Mouse (Mus musculus): ENCODE results near the gene Tmed2. TPM values are rescaled to one million over a fixed set of nuclear protein-coding genes. Genes with fewer than 3 reads are reported as not detected.

Tmed2 gene
- polyA plus RNA-seq, 1 experiment = 120 TPM

DNA sequence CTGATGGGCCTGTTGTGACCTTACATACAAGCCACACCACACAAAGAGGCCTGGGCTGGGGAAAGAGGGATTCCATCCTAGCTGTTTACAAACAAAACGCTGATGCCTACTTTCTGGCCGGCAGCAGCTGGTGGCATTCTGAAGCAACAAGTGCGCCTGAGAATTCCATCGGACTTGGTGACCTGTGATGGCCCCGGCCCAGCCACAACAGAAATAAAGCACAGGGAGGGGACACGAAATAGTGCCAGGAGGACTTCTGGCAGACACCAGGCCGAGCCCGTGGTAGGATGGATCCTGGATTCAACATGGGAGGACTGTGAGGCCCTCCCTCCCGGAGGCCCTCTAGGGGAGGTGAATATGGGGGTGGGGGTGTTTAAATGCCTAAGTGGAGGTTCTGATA lies 11.7 kb upstream of the Tmed2 start:
- no peak for DNase-seq
- Histone ChIP-seq H3K27me3 (ENCODE audit: control insufficient read depth, insufficient read depth, low read length) (no peaks in the 10 kb centered on the region), H3K4me1 (ENCODE audit: control insufficient read depth, insufficient read depth, low read length) (no peaks in the 10 kb centered on the region), H3K4me3 (replicated peaks; ENCODE audit: insufficient read depth, low read depth, low read length) (no peak overlapping the region), H3K27ac (ENCODE audit: insufficient read depth, low read length) (no peak overlapping the region)
- TF ChIP-seq POLR2A (IDR thresholded peaks at IDR 0.05; ENCODE audit: borderline replicate concordance, insufficient read depth, low read length) (no peak), CTCF (IDR thresholded peaks at IDR 0.05; ENCODE audit: borderline replicate concordance, insufficient read depth, low read depth, low read length) (no peak)
- 33% methylated on average over 9 of the region's 9 CpGs for WGBS

DNA sequence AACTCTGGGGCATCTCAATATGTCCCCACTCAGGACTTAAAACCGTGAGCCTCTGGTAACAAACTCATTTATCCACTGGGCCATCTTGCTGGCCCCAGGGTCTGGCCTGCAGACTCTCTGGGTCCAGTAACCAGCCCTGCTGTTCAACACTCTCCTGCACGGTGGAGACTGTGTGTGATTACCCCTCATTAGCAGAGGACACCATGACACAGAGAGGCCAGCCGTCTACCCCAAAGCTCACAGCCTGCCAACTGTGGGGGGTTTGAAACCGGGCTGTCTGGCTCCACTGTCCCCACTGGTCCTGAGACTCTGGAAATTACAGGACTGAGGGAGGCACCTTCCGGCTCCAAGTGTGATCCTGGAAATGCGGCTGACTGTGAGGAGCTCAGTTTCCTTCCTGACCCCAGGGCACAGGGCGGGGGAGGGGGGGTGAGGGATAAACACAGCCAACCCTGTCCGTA lies 11.3 kb upstream of the Tmed2 start:
- Histone ChIP-seq H3K4me1 (ENCODE audit: control insufficient read depth, insufficient read depth, low read length) (no peaks in the 10 kb centered on the region), H3K4me3 (replicated peaks; ENCODE audit: insufficient read depth, low read depth, low read length) (no peak overlapping the region), H3K27me3 (ENCODE audit: control insufficient read depth, insufficient read depth, low read length) (no peaks in the 10 kb centered on the region), H3K27ac (ENCODE audit: insufficient read depth, low read length) (no peak overlapping the region)
- 45% methylated on average over 8 of the region's 8 CpGs for WGBS
- DNase-seq = no peak
- TF ChIP-seq CTCF (IDR thresholded peaks at IDR 0.05; ENCODE audit: borderline replicate concordance, insufficient read depth, low read depth, low read length) = no peak
- no peak for TF ChIP-seq POLR2A (IDR thresholded peaks at IDR 0.05; ENCODE audit: borderline replicate concordance, insufficient read depth, low read length)

DNA sequence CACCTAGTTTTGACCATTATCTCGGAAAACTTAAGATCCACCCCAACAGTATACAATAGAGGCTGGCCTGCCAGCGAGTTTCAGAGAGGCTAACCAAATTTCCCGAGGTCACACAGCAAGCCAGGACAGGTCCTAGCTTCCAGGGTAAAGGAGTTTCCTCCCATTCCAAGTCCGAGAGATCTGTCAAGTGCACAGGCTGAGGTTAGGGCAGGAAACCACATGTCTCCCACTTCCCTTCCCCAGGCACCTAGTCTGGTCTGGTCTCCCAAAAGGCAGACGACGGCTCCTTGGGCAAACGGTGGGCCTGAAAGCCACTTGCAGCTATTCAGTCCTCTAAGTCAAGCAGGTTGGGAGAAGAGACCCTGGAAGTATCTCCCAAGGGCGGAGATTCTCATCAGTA lies 10.8 kb upstream of the Tmed2 start:
- 65% methylated on average over 8 of the region's 8 CpGs for WGBS
- Histone ChIP-seq H3K27me3 (ENCODE audit: control insufficient read depth, insufficient read depth, low read length) (no peaks in the 10 kb centered on the region), H3K27ac (ENCODE audit: insufficient read depth, low read length) (no peak overlapping the region), H3K4me1 (ENCODE audit: control insufficient read depth, insufficient read depth, low read length) (no peaks in the 10 kb centered on the region), H3K4me3 (replicated peaks; ENCODE audit: insufficient read depth, low read depth, low read length) (no peak overlapping the region)
- TF ChIP-seq CTCF (IDR thresholded peaks at IDR 0.05; ENCODE audit: borderline replicate concordance, insufficient read depth, low read depth, low read length) (no peak), POLR2A (IDR thresholded peaks at IDR 0.05; ENCODE audit: borderline replicate concordance, insufficient read depth, low read length) (no peak)
- DNase-seq = no peak

DNA sequence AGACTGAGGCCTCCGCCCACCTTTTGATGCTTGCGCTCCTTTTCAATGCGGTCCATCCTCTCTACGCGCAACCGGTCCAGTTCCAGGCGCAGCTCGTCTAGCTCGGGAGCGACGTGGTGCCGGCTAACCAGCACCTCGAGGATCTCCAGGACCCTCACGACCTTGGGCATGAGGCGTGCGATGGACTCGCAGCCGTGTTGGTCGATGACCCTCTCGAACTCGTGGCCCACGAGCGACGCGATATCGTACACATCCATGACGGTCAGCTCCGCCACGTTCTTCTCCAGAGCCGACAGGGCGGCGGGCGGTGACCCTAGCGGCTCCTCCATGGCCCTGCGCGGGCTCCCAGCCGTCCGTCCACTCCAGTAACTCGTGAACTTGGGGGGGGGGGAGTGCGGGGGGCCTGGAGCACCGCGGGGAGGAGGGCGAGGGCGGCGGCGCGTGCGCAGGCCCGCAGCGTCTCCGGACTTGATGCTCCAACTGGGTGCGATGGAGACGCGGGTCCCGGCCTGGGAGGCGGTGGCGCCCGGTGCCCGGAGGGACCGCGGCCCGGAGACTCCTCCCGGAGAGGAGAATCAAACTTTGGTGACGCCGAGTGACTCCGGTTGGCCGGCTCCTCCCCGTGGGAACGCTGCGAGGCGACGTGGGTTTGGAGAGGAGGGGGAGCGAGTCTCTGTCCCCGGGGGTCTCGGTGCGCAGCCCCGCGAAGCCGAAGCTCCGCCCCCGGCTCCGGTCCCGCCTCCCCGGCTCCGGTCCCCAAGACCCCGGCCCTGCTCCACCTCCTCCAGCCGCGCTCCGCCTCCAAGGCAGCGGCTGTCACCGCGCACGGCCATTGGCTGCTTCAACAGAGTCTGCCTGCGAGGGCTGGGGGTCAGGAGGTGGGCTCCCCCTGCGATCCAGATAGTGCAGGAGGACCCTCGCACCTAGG lies 9.6 kb upstream of the Tmed2 start, which contains the start of gene Rilpl1:
TSS of gene Rilpl1 (minus strand) at position 737 of the 928 bp plus-strand sequence.
- TF ChIP-seq CTCF (IDR thresholded peaks at IDR 0.05; ENCODE audit: borderline replicate concordance, insufficient read depth, low read depth, low read length) (no peak), POLR2A (IDR thresholded peaks at IDR 0.05; ENCODE audit: borderline replicate concordance, insufficient read depth, low read length) (0 out of 2 replicates have a peak, but pooled peaks have one; percentile 34)

DNA sequence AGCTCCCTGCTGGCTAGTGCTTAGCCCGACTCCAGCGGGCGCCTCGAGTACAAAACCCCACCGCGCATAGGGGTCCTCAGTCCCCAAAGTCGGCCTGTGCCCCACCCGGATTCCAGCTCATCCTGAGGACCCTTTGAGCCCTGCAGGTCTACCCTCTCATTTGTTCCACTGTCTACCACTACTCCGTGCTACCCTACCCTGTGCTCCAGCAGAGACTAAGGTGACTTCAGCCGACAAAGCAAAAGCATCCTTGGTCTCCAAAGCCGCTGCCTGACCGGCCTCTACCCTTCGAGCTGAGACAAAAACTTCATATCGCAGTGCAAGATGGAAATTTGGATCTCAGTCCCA lies 8.9 kb upstream of the Tmed2 start:
- DNase-seq = peak in 1 of 2 experiments; percentile 32
- 10% methylated on average over 14 of the region's 14 CpGs for WGBS
- TF ChIP-seq POLR2A (IDR thresholded peaks at IDR 0.05; ENCODE audit: borderline replicate concordance, insufficient read depth, low read length) = no peak
- TF ChIP-seq CTCF (IDR thresholded peaks at IDR 0.05; ENCODE audit: borderline replicate concordance, insufficient read depth, low read depth, low read length) = no peak
- Histone ChIP-seq H3K4me3 (replicated peaks; ENCODE audit: insufficient read depth, low read depth, low read length) (peak overlapping the region; percentile 68), H3K27ac (ENCODE audit: insufficient read depth, low read length) (no peak overlapping the region), H3K4me1 (ENCODE audit: control insufficient read depth, insufficient read depth, low read length) (no peaks in the 10 kb centered on the region), H3K27me3 (ENCODE audit: control insufficient read depth, insufficient read depth, low read length) (no peaks in the 10 kb centered on the region)

More for the DNA sequence above, 9.6 kb upstream of the Tmed2 start, which contains the start of gene Rilpl1:
- peak; percentile 73 to 74 for DNase-seq
- peak within 1 kb of the TSS; percentile 68 for H3K4me3 ChIP-seq (replicated peaks; ENCODE audit: insufficient read depth, low read depth, low read length)
- no peaks in the 10 kb centered on the region for H3K27me3 ChIP-seq (ENCODE audit: control insufficient read depth, insufficient read depth, low read length)
- H3K4me1 ChIP-seq (ENCODE audit: control insufficient read depth, insufficient read depth, low read length) = no peaks in the 10 kb centered on the region
- under 1% methylated on average over 96 of the region's 96 CpGs for WGBS
- no peak within 1 kb of the TSS for H3K27ac ChIP-seq (ENCODE audit: insufficient read depth, low read length)

DNA sequence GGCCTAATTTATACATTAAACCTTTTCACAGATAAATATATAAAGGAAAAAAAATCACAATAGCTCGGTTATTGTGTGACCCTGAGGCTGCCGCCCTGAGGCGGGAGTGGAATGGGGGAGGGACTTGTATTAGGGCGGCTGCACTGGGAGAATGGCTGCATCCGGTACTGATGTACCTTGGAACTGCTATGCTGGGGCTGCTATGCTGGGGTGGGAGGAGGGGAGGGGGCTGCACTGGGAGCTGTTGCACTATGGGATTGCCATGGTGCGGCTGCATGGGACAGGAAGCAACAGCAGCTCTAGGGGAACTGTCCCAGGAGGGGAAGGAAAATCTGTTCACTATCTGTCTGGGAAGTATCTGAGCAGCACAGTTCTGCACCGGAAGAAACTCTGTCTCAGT lies 8.0 kb upstream of the Tmed2 start:
- no peak overlapping the region for H3K27ac ChIP-seq (ENCODE audit: insufficient read depth, low read length)
- WGBS = 73% methylated on average over 7 of the region's 7 CpGs
- H3K4me1 ChIP-seq (ENCODE audit: control insufficient read depth, insufficient read depth, low read length) = no peaks in the 10 kb centered on the region
- DNase-seq = no peak
- H3K27me3 ChIP-seq (ENCODE audit: control insufficient read depth, insufficient read depth, low read length) = no peaks in the 10 kb centered on the region
- TF ChIP-seq POLR2A (IDR thresholded peaks at IDR 0.05; ENCODE audit: borderline replicate concordance, insufficient read depth, low read length) (no peak), CTCF (IDR thresholded peaks at IDR 0.05; ENCODE audit: borderline replicate concordance, insufficient read depth, low read depth, low read length) (no peak)
- H3K4me3 ChIP-seq (replicated peaks; ENCODE audit: insufficient read depth, low read depth, low read length) = no peak overlapping the region

DNA sequence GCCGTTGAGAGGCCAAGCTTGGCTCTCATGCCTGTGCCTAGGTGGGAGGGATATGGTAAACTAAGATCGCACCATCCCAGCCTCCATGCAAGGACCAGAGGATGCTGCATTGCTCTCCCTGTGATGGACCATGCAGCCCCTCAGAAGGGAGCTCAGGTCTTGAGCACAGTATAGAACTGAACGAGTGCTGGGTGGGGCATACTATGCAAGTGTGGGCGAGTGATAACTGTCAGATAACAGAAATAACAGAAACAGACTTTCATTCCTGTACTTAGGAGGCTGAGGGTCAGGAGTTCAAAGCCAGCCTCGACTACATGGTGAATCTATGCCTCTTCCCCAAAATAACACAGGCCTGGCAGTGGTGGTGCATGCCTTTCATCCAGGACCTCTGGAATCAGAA lies 5.5 kb upstream of the Tmed2 start:
- no peak for TF ChIP-seq POLR2A (IDR thresholded peaks at IDR 0.05; ENCODE audit: borderline replicate concordance, insufficient read depth, low read length)
- Histone ChIP-seq H3K4me3 (replicated peaks; ENCODE audit: insufficient read depth, low read depth, low read length) (no peak overlapping the region), H3K27me3 (ENCODE audit: control insufficient read depth, insufficient read depth, low read length) (no peaks in the 10 kb centered on the region), H3K4me1 (ENCODE audit: control insufficient read depth, insufficient read depth, low read length) (no peaks in the 10 kb centered on the region), H3K27ac (ENCODE audit: insufficient read depth, low read length) (no peak overlapping the region)
- DNase-seq = no peak
- 63% methylated on average over 5 of the region's 5 CpGs for WGBS

DNA sequence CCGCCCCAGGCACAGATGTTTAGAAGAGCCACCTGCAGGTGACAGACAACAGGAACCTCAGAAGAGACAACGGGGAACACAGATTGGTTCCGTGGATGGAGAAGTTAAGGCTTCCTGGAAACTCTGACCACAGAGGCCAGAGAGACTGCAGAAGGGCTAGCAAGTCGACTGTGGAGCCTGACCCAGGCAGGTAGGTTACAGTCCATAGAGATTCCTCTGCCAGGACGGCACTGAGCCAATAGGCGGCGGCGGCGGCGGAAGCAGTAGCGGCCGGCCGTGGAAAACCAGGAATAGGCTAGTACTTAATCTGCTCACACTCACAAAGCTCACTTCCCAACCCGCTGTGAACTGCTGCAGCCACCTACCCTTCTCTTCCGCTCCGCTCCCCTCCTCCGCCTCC lies 3.7 kb upstream of the Tmed2 start:
- Histone ChIP-seq H3K27me3 (ENCODE audit: control insufficient read depth, insufficient read depth, low read length) (no peaks in the 10 kb centered on the region), H3K4me3 (replicated peaks; ENCODE audit: insufficient read depth, low read depth, low read length) (no peak overlapping the region), H3K27ac (ENCODE audit: insufficient read depth, low read length) (no peak overlapping the region), H3K4me1 (ENCODE audit: control insufficient read depth, insufficient read depth, low read length) (no peaks in the 10 kb centered on the region)
- peak; percentile 46 for DNase-seq
- TF ChIP-seq CTCF (IDR thresholded peaks at IDR 0.05; ENCODE audit: borderline replicate concordance, insufficient read depth, low read depth, low read length) (no peak), POLR2A (IDR thresholded peaks at IDR 0.05; ENCODE audit: borderline replicate concordance, insufficient read depth, low read length) (no peak)
- WGBS = 5% methylated on average over 17 of the region's 17 CpGs

All from cerebellum, adult 2 months (tissue).